Mouse (Mus musculus) adrenal gland, adult 8-10 months (tissue): ENCODE measurements at regions not wholly inside any gene's neighbourhood (a gene's known extent, or its start where the extent isn't known, plus 50 kb on each side); places are given as distances from the start of the nearest gene placed in this dataset.
"Not testable (repeated sequence)": the region's sequence is repeated elsewhere in the genome, so short reads cannot be mapped to it uniquely, and the experiment has no call there.

Experiments
- DNase-seq: peaks from one replicate; pipeline ENCODE4 v3.0.0; 2022

DNA sequence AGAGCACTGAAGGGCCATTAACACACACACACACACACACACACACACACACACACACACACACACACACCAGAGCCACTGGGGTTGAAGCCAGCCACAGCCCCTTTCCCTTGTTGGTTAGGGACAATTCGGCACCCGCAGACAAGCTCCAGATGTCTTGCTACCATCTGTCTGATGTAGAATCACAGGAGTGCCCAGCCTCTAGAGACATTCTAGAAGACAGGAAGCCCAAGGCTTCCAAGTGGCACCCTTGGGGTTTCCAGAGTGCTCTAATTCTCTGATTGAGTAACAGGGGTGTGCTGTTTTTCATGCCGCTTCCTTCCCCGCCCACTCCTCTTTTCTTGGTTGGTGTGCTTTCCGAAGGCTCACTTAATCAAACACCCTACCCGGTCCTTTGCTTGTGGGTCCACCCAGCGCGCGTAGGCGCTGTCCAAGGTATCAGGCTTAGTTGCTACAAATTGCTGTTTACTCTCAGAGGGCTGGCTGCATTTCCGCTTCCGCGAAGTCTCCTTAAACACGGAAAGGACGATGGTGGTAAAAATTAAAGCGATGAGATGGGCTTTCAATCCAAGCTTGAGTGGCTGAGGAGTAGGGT lies 59.5 kb upstream of the Zbtb18 start:
- no peak for DNase-seq

GRCm38 (mm10) chr1:177382147-177382546 lies 60.0 kb upstream of the Zbtb18 start:
- DNase-seq, result no peak

DNA sequence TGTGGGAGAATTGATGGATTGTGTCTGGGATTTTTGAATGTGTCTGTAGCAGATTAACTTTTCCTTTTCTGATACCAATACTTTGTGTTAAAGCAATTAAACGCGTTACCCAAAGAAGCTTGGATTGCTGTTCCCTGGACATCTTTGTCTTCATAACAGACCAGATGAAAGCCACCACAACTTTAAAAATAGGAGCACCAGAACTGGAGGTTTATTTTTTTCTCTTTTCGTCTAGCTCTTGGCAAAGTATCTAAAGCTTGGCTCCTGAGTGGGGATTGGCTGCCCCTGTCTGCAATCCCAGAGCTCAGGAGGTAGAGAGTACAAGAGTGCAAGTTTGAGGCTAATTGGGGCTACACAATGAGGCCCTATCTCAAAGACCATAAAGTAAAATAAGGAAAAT lies 64.0 kb upstream of the Zbtb18 start:
- no peak for DNase-seq

GRCm38 (mm10) chr1:177373226-177373825 lies 68.8 kb upstream of the Zbtb18 start:
- DNase-seq, result no peak

- no peak for DNase-seq
Measured at GRCm38 (mm10) chr1:177372066-177372465, 70.1 kb upstream of the Zbtb18 start.

DNA sequence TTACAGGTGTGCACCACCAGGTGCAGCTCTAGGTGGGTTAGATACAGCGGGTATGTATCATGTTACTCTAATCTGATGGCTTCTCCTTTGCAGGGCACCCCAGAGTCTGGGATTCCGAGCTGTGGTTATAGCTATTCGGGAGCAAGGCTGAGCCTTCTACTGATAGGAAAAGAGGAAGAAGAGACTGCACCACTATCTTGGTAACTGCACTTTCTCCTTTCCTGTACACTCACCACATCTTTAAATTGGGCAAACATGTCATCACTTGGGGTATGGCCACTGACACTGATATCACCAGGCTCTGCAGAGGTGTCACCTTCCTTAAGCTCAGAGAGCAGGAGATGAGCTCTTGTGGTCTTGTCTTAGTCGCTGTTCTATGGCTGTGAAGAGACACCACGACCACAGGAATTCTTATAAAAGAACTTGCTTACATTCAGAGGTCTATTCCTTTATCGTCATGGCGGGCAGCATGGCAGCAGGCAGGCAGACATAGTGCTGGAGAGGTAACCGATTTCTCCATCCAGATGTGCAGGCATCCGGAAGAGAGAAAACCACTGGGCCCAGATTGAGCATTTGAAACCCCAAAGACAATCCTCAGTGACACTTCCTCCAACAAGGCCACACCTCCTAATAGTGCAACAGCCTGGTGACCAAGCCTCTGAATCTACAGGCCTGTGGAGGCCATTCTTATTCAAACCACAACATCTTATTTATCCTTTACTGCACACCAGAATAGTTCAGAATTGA lies 74.1 kb upstream of the Zbtb18 start:
- DNase-seq, result no peak

GRCm38 (mm10) chr1:177366914-177367313 lies 75.2 kb upstream of the Zbtb18 start:
- no peak for DNase-seq

DNA sequence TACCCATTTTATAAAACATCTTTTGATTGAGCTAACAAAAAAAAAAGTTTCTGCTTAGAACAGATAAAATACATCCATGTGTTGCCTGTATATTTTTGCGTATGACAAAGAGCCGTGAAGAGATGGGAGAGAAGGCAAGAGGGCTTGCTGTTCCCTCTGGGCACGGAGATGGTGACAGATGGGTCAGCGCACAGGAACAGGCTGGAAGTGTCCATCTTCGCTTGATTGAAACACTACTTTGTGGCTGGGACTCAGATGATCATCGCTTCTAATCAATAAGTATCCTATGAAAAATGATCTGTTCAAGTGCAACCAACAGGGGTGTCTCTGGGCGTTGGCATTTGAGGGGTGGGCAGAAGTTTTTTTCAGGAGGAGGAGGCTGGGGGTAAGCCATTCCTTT lies 75.7 kb upstream of the Zbtb18 start:
- DNase-seq, result no peak

DNA sequence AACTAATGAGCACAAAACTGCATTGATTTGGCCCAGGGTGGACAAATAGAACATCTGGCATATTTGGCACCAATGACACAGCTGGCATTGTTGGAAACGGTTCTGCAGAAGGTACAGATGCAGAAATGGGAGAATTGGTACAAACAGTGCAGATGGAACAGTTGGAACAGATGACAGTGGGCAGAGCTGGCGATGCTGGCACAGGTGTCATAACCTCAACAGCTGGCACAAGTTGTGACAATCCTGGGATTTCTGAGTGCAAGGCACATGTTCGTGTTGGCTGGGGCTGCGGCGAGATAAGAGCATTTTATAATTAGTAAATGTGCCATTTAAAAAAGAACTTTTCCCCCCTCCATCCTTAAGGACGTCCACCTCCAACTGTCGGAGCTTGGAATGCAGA lies 77.8 kb upstream of the Zbtb18 start:
- no peak for DNase-seq

- no peak for DNase-seq
Measured at GRCm38 (mm10) chr1:177362398-177362797, 79.8 kb upstream of the Zbtb18 start.

GRCm38 (mm10) chr1:177348400-177349092 lies 90.5 kb upstream of the Akt3 start:
- no peak for DNase-seq

DNA sequence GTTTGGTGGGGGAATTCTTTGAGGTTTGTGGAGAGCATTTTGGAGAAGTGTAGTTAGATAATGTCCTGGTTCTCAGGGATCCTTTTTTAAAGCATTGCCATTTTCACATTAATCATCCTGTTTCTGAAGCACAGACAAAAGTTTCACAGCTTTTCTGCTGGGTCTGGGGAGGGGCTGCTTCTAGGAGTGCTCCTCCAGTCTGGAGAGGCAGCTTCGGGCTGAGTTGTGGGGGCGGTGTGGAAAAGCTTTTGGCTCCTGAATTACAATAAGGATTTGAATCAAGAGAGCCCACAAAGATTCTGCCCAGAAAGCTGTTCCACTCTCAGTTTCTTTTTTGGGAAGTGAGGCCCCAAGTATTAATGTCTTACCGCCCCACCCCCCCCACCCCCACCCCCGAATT lies 89.2 kb upstream of the Akt3 start:
- DNase-seq, result no peak

GRCm38 (mm10) chr1:177346540-177346939 lies 88.5 kb upstream of the Akt3 start:
- no peak for DNase-seq

DNA sequence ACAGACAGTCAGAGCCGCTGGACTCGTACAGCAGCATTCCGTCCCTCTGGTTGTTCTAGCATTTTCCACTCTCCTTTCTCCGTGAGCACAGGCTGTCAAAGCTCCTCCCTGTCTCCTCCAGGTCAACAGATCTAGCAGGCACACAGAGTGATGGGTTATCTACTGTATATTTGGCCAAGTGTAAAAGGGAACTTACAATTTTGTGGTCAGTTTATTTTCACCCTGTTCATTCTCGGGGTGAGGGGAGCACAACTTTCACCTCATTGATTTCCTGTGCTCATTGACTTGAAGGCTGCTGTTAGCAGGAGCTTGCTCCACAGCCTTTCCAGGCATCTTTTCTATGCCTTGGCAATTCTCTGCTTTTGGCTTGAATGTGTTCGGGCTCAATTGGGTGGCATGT lies 87.5 kb upstream of the Akt3 start:
- no peak for DNase-seq

DNA sequence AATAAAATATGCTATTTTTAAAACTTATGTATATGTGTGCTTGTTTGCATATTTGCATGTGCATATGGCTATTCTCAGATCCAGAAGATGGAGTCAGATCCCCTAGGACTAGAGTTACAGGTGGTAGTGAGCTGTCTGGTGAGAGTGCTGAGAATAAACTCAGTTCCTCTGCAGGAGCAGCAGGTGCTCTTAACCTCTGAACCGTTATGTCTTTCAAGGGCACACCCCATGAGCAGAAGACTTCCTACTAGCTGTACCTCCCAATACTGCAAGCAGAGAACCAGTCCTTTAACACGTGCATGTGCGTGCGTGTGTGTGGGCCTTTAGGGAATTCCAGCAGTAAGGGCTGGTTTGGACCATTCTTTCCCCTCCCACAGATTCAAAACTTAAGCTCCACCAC lies 85.9 kb upstream of the Akt3 start:
- DNase-seq, result no peak

DNA sequence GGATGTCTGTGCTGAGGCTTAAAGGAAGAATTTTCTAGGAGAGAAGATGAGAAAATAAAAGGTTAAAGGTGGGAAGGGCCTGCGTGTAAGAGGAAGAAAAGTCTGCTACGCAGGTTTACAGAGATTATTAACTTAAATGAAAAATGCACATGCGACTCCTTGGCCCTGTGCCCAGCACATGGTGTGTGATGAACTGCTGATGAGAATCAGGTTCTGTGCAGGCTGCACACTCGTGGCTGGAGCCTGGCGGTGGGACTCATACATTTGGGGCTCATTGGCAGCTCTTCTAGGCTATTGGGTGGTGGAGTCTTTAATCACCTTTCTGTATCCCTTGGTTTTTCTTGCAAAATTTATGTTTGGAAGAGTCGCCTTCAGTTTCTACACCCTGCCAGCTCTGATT lies 85.1 kb upstream of the Akt3 start:
- peak; percentile 5 for DNase-seq

DNA sequence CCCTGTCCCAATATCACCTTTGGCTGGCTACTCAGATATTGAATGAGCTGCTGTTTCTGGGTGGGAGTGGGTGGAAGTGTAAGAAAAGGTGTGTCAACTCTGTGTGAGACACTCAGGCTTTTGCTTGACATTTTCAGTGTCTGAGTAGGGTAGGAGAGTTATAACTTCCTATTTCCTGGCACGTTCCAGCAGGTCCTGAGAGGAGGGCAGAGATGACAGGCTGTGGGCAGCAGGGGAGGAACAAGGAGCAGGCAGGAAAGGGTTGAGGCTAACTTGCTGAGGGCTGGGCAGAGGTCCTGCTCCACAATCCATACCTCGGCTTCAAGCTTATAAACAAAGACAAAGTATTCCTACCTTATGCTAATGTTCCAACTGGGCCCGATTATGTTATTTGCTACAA lies 82.2 kb upstream of the Akt3 start:
- no peak for DNase-seq

DNA sequence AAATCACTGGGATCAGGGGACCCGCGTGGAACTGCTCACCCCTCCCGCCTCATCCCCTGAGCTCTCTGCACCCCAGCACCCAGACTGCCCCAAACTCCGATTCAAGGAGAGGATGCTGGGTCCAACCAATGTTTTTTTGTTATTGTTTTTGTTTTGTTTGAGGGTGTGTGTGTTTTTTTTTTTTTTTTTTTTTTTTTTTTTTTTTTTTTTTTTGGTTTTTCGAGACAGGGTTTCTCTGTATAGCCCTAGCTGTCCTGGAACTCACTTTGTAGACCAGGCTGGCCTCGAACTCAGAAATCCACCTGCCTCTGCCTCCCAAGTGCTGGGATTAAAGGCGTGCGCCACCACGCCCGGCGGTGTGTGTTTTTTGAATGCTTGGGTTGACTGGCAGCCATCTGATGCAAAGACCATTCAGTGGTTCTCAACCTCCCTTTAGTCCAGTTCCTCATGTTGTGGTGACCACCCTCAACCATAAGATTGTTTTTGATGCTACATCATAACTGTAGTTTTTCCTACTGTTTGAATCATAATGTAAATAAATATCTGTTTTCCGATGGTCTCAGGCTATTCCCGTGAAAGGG lies 81.3 kb upstream of the Akt3 start:
- DNase-seq, result not testable (repeated sequence)

- peak; percentile 36 for DNase-seq
Measured at GRCm38 (mm10) chr1:177338466-177339206, 80.6 kb upstream of the Akt3 start.

- no peak for DNase-seq
Measured at GRCm38 (mm10) chr1:177337756-177338155, 79.8 kb upstream of the Akt3 start.

DNA sequence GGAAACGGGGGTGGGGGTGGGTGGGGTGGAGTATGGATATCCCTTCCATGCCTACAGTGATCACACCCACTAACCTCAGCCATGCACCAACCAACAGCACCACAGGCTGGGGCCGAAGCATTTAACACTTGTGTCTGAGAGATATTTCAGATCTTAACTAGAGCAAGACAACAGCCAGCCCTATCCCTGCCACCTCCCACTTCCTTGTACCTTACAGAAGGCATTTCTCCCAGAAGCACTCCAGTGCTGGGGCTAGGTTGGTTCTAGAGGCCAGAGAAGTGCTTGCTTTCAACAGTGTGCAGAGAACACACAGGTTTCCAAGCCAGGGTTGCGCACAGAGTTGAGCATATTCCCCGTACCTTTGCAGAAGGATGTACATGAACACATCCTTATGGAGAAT lies 79.1 kb upstream of the Akt3 start:
- no peak for DNase-seq

DNA sequence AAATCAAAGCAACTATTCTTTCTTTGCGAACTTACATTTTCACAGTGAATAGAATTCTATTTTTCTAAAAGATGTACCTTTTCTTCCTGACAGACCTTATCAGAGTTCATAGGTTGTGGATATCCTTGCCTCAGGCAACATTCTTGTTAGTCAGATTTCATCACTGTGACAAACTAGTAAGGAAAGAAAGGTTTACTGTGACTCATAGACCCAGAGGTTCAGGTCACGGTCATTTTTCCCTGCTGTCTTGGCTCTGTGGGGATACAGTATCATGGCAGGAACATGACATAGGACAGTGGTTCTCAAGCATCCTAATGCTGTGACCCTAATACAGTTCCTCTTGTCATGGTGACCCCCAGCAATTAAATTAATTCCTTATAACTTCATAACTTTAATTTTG lies 78.4 kb upstream of the Akt3 start:
- DNase-seq, result peak; percentile 17
